Mouse (Mus musculus): ENCODE results near the gene Grb2. TPM values are rescaled to one million over a fixed set of nuclear protein-coding genes. Genes with fewer than 3 reads are reported as not detected.
A peak's percentile ranks its signal among the peaks of the same experiment; 100 is the strongest.

Grb2 gene
- polyA plus RNA-seq, 1 experiment, result 42.6 TPM

DNA sequence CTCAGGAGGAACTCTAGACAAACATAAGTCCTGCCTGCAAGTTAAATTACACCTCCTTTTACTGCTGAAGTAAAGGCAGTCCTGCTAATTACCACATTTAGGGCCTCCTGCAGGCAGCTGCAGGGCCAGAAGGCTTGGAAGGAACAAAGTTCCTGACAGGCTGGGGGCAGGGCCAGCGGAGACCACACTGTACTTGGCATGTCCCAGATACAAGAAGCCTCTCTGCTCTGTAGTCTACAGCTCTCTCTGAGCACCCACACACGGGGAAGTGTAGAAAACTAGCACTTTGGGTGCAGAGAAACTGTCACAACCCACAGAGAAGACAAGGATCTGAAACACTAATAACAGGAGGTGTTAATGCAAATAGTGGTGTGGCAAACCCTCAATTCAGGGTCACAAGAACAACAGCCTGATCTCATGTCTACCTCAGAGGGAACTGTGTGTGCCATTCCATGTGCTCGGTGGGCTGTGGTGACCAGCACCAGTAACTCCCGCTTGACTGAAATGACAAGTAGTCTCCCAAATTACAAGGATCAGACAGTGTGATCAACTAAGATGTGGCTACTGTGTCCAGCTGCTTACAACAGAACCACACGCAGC is 37.8 kb downstream of the Grb2 start:
- Histone ChIP-seq H3K27me3 (replicated peaks; ENCODE audit: control insufficient read depth, insufficient read depth, low read length) (no peaks in the 10 kb centered on the region), H3K4me3 (ENCODE audit: insufficient read depth, low read depth, low read length) (no peak overlapping the region), H3K27ac (ENCODE audit: insufficient read depth, low read depth, low read length) (peak overlapping the region; percentile 33; the same call in 1 of the 2 replicates), H3K4me1 (ENCODE audit: control insufficient read depth, insufficient read depth, low read length) (peaks cover 20% of the 10 kb centered on the region), H3K36me3 (ENCODE audit: control insufficient read depth, insufficient read depth, low read length) (no peaks in the 10 kb centered on the region)
- 26% methylated on average over 5 of the region's 5 CpGs for WGBS
- TF ChIP-seq POLR2A (IDR thresholded peaks at IDR 0.05; ENCODE audit: low read depth, low read length), result no peak
- TF ChIP-seq CTCF (conservative IDR thresholded peaks at IDR 0.05; ENCODE audit: insufficient read depth, insufficient read length, low read depth, low read length), result no peak
- peak; percentile 71 for DNase-seq

GRCm38 (mm10) chr11:115663676-115664335 is 44.6 kb downstream of the Grb2 start:
- Histone ChIP-seq H3K27ac (ENCODE audit: insufficient read depth, low read depth, low read length) (no peak overlapping the region), H3K4me3 (ENCODE audit: insufficient read depth, low read depth, low read length) (no peak overlapping the region), H3K36me3 (ENCODE audit: control insufficient read depth, insufficient read depth, low read length) (no peaks in the 10 kb centered on the region), H3K4me1 (ENCODE audit: control insufficient read depth, insufficient read depth, low read length) (peaks cover 2% of the 10 kb centered on the region; the same call in 1 of the 2 replicates), H3K27me3 (replicated peaks; ENCODE audit: control insufficient read depth, insufficient read depth, low read length) (no peaks in the 10 kb centered on the region)
- no peak for DNase-seq
- TF ChIP-seq CTCF (conservative IDR thresholded peaks at IDR 0.05; ENCODE audit: insufficient read depth, insufficient read length, low read depth, low read length) (no peak), POLR2A (IDR thresholded peaks at IDR 0.05; ENCODE audit: low read depth, low read length) (no peak)
- WGBS, result 79% methylated on average over 4 of the region's 4 CpGs

- TF ChIP-seq POLR2A (IDR thresholded peaks at IDR 0.05; ENCODE audit: low read depth, low read length) (no peak), CTCF (conservative IDR thresholded peaks at IDR 0.05; ENCODE audit: insufficient read depth, insufficient read length, low read depth, low read length) (no peak)
- no peak for DNase-seq
- H3K4me1 ChIP-seq (ENCODE audit: control insufficient read depth, insufficient read depth, low read length), result peaks cover 2% of the 10 kb centered on the region; the same call in 1 of the 2 replicates
- H3K4me3 ChIP-seq (ENCODE audit: insufficient read depth, low read depth, low read length), result no peak overlapping the region
- H3K27ac ChIP-seq (ENCODE audit: insufficient read depth, low read depth, low read length), result no peak overlapping the region
- WGBS, result 92% methylated on average over 4 of the region's 4 CpGs
- H3K27me3 ChIP-seq (replicated peaks; ENCODE audit: control insufficient read depth, insufficient read depth, low read length), result no peaks in the 10 kb centered on the region
- H3K36me3 ChIP-seq (ENCODE audit: control insufficient read depth, insufficient read depth, low read length), result no peaks in the 10 kb centered on the region
Measured at GRCm38 (mm10) chr11:115660376-115660775, 48.0 kb downstream of the Grb2 start.

GRCm38 (mm10) chr11:115658521-115658920 is 49.9 kb downstream of the Grb2 start:
- H3K4me1 ChIP-seq (ENCODE audit: control insufficient read depth, insufficient read depth, low read length), result peaks cover 2% of the 10 kb centered on the region; the same call in 1 of the 2 replicates
- H3K27me3 ChIP-seq (replicated peaks; ENCODE audit: control insufficient read depth, insufficient read depth, low read length), result no peaks in the 10 kb centered on the region
- 82% methylated on average over 6 of the region's 6 CpGs for WGBS
- H3K36me3 ChIP-seq (ENCODE audit: control insufficient read depth, insufficient read depth, low read length), result no peaks in the 10 kb centered on the region
- no peak overlapping the region for H3K4me3 ChIP-seq (ENCODE audit: insufficient read depth, low read depth, low read length)
- no peak for TF ChIP-seq POLR2A (IDR thresholded peaks at IDR 0.05; ENCODE audit: low read depth, low read length)
- no peak for TF ChIP-seq CTCF (conservative IDR thresholded peaks at IDR 0.05; ENCODE audit: insufficient read depth, insufficient read length, low read depth, low read length)
- no peak for DNase-seq
- no peak overlapping the region for H3K27ac ChIP-seq (ENCODE audit: insufficient read depth, low read depth, low read length)

DNA sequence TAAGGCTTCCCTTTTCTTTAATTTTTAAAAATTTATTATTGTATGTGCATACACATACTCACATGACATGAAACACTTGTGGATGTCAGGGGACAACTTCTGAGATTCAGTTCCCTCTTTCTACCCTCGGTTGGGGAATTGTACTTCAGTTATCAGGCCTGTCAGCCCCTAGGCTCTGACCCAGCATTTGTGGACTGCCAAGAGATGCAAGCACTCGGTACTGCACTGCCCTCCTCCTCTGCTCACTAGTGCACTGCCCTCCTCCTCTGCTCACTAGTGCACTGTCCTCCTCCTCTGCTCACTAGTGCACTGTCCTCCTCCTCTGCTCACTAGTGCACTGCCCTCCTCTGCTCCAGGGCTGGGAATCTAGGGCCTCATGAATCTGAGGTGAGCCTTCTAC is 54.3 kb downstream of the Grb2 start:
- H3K27ac ChIP-seq (ENCODE audit: insufficient read depth, low read depth, low read length), result no peak overlapping the region
- H3K4me1 ChIP-seq (ENCODE audit: control insufficient read depth, insufficient read depth, low read length), result no peaks in the 10 kb centered on the region
- DNase-seq, result no peak
- no peaks in the 10 kb centered on the region for H3K27me3 ChIP-seq (replicated peaks; ENCODE audit: control insufficient read depth, insufficient read depth, low read length)
- WGBS, result 53% methylated on average over 2 of the region's 2 CpGs
- TF ChIP-seq CTCF (conservative IDR thresholded peaks at IDR 0.05; ENCODE audit: insufficient read depth, insufficient read length, low read depth, low read length) (no peak), POLR2A (IDR thresholded peaks at IDR 0.05; ENCODE audit: low read depth, low read length) (no peak)
- no peaks in the 10 kb centered on the region; the same call in 1 of the 2 replicates for H3K36me3 ChIP-seq (ENCODE audit: control insufficient read depth, insufficient read depth, low read length)
- no peak overlapping the region for H3K4me3 ChIP-seq (ENCODE audit: insufficient read depth, low read depth, low read length)

DNA sequence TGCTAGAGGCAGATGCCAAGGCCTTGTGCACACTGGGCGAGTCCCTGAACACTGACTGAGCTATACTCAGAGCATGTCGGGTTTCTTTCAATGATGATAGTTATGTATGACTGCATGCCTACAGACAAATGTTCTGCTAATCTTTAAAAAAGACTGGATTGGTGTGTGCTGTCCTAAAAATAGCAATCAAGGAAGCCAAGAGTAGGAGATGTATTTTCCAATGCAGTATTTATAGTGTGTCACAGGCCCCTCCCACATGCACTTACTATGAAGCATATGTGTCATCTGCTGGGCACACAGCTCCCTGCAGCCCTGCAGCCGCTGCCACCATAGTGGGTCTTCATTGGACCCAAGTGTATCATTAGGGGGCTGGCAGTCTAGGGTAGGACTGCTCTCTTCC is 55.2 kb downstream of the Grb2 start:
- no peaks in the 10 kb centered on the region; the same call in 1 of the 2 replicates for H3K36me3 ChIP-seq (ENCODE audit: control insufficient read depth, insufficient read depth, low read length)
- no peaks in the 10 kb centered on the region for H3K27me3 ChIP-seq (replicated peaks; ENCODE audit: control insufficient read depth, insufficient read depth, low read length)
- TF ChIP-seq POLR2A (IDR thresholded peaks at IDR 0.05; ENCODE audit: low read depth, low read length) (no peak), CTCF (conservative IDR thresholded peaks at IDR 0.05; ENCODE audit: insufficient read depth, insufficient read length, low read depth, low read length) (no peak)
- DNase-seq, result no peak
- 88% methylated on average over 3 of the region's 3 CpGs for WGBS
- no peak overlapping the region for H3K27ac ChIP-seq (ENCODE audit: insufficient read depth, low read depth, low read length)
- H3K4me1 ChIP-seq (ENCODE audit: control insufficient read depth, insufficient read depth, low read length), result no peaks in the 10 kb centered on the region
- H3K4me3 ChIP-seq (ENCODE audit: insufficient read depth, low read depth, low read length), result no peak overlapping the region

- peak; percentile 46 for DNase-seq
- TF ChIP-seq CTCF (conservative IDR thresholded peaks at IDR 0.05; ENCODE audit: insufficient read depth, insufficient read length, low read depth, low read length) (no peak), POLR2A (IDR thresholded peaks at IDR 0.05; ENCODE audit: low read depth, low read length) (no peak)
- Histone ChIP-seq H3K4me3 (ENCODE audit: insufficient read depth, low read depth, low read length) (no peak overlapping the region), H3K4me1 (ENCODE audit: control insufficient read depth, insufficient read depth, low read length) (no peaks in the 10 kb centered on the region), H3K27me3 (replicated peaks; ENCODE audit: control insufficient read depth, insufficient read depth, low read length) (no peaks in the 10 kb centered on the region), H3K36me3 (ENCODE audit: control insufficient read depth, insufficient read depth, low read length) (no peaks in the 10 kb centered on the region; the same call in 1 of the 2 replicates), H3K27ac (ENCODE audit: insufficient read depth, low read depth, low read length) (no peak overlapping the region)
- 51% methylated on average over 3 of the region's 3 CpGs for WGBS
Measured at GRCm38 (mm10) chr11:115651680-115652079, 56.7 kb downstream of the Grb2 start.
